In genomic region chr13:60744736-60745135, GRCm38 (mm10) we compare ENCODE assay signal across 30 mouse cellular contexts. TPM values are rescaled to one million over a fixed set of nuclear protein-coding genes. Genes with fewer than 3 reads are reported as not detected.
A peak's percentile ranks its signal among the peaks of the same experiment; 100 is the strongest.
DNase-seq lines count a peak whose midpoint lies in the region; ATAC-seq and TF ChIP-seq lines count a peak whose summit lies in the region.
"Had no signal": no experiment of that assay in that cellular context is flagged by ENCODE, and none has a peak within 500 bp of the region (broad histone marks: within the 10 kb centered on the region; RNA-seq: fewer than 3 reads in every experiment).

No protein-coding gene starts in this region.

- DNase-seq in liver, embryonic 11.5 days (ENCODE audit: low spot score): no peak
- no peak for DNase-seq in liver
- DNase-seq in MEL-GATA-1-ER (ENCODE audit: extremely low read depth, low read depth): peak; percentile 67
- no peak for DNase-seq in liver, embryonic 14.5 days (ENCODE audit: low read depth in 3 of 3, low spot score in 3 of 3)
- no peak for DNase-seq in liver, postnatal 0 days
- no peak for DNase-seq in heart, adult 2 months
- no peak for DNase-seq in forebrain, postnatal 0 days

- TF ChIP-seq EP300 in liver, embryonic 14.5 days (IDR thresholded peaks at IDR 0.05; ENCODE audit: low read depth): no peak
- no peak for TF ChIP-seq EP300 in liver, postnatal 0 days (IDR thresholded peaks at IDR 0.05; ENCODE audit: low read depth)
- no peak for TF ChIP-seq EP300 in heart, adult 2 months (IDR thresholded peaks at IDR 0.05; ENCODE audit: insufficient read depth, low read depth, low read length)

- intact Hi-C loops in heart, adult 2 months (cut with DNase I): loop anchor here (1.0 kb wide), 1 partner anchor 265 kb away; no protein-coding TSS in a partner anchor

- ATAC-seq in liver, embryonic 11.5 days (replicated peaks; ENCODE audit: low FRiP score): no peak
- ATAC-seq in liver, embryonic 14.5 days (ENCODE audit: insufficient read depth): no peak
- no peak for ATAC-seq in liver, postnatal 0 days
- ATAC-seq in forebrain, postnatal 0 days: no peak

- peak overlapping the region; percentile 6; the same call in 1 of the 2 replicates for H3K4me2 ChIP-seq in liver, embryonic 11.5 days
- H3K4me2 ChIP-seq in liver, embryonic 14.5 days (ENCODE audit: low read depth): peak overlapping the region; percentile 55
- H3K4me2 ChIP-seq in liver, postnatal 0 days (ENCODE audit: low read depth, low read length): peak overlapping the region; percentile 32
- H3K4me2 ChIP-seq in forebrain, postnatal 0 days (ENCODE audit: low read depth): no peak overlapping the region
- H3K4me2 ChIP-seq: embryonic facial prominence, embryonic 13.5 days; hindbrain, embryonic 12.5 days; hindbrain, embryonic 15.5 days had no signal

- 66% methylated on average over 3 of the region's 3 CpGs for WGBS in liver, embryonic 11.5 days
- WGBS in liver, embryonic 14.5 days (ENCODE audit: insufficient replicate concordance): 25% methylated on average over 3 of the region's 3 CpGs
- WGBS in liver, postnatal 0 days (ENCODE audit: insufficient replicate concordance): 57% methylated on average over 3 of the region's 3 CpGs
- 73% methylated on average over 3 of the region's 3 CpGs for WGBS in heart, adult 2 months
- 97% methylated on average over 3 of the region's 3 CpGs for WGBS in forebrain, postnatal 0 days

- no peak for TF ChIP-seq POLR2A in heart, adult 2 months (IDR thresholded peaks at IDR 0.05; ENCODE audit: insufficient read depth, low read depth, low read length)

- peaks cover 41% of the 10 kb centered on the region for H3K4me1 ChIP-seq in liver, embryonic 11.5 days (replicated peaks; ENCODE audit: control insufficient read depth, insufficient read depth, low read length)
- H3K4me1 ChIP-seq in liver, embryonic 14.5 days (replicated peaks; ENCODE audit: control insufficient read depth in 2 of 2, insufficient read depth in 2 of 2, low read length in 1 of 2): peaks cover 44 to 48% of the 10 kb centered on the region in 2 experiments
- H3K4me1 ChIP-seq in liver, postnatal 0 days (ENCODE audit: insufficient read depth): peaks cover 11% of the 10 kb centered on the region
- peaks cover 4% of the 10 kb centered on the region for H3K4me1 ChIP-seq in heart, adult 2 months (ENCODE audit: control insufficient read depth, insufficient read depth, low read length)
- peaks cover 8% of the 10 kb centered on the region; the same call in 1 of the 2 replicates for H3K4me1 ChIP-seq in forebrain, postnatal 0 days (ENCODE audit: insufficient read depth)
- H3K4me1 ChIP-seq: embryonic facial prominence, embryonic 10.5 days; embryonic facial prominence, embryonic 13.5 days; hindbrain, embryonic 12.5 days had no signal

- no peak for TF ChIP-seq CTCF in liver, embryonic 14.5 days (IDR thresholded peaks at IDR 0.05; ENCODE audit: low read depth)
- no peak for TF ChIP-seq CTCF in liver, postnatal 0 days (IDR thresholded peaks at IDR 0.05; ENCODE audit: low read depth)
- no peak for TF ChIP-seq CTCF in heart, adult 2 months (IDR thresholded peaks at IDR 0.05)
- TF ChIP-seq CTCF in forebrain, postnatal 0 days (IDR thresholded peaks at IDR 0.05; ENCODE audit: low read depth): no peak

- H3K27ac ChIP-seq in liver, embryonic 11.5 days (ENCODE audit: low read depth, low read length): peak overlapping the region; percentile 45
- H3K27ac ChIP-seq in liver, embryonic 14.5 days: peak overlapping the region; percentile 53
- 0 out of 2 replicates have a peak overlapping the region, but pooled peaks have one; percentile 18 for H3K27ac ChIP-seq in liver, postnatal 0 days (ENCODE audit: low read depth)
- no peak overlapping the region for H3K27ac ChIP-seq in heart, adult 2 months
- no peak overlapping the region for H3K27ac ChIP-seq in forebrain, postnatal 0 days (ENCODE audit: low read depth, low read length)
- H3K27ac ChIP-seq: embryonic facial prominence, embryonic 13.5 days; forebrain, embryonic 10.5 days; hindbrain, embryonic 12.5 days; hindbrain, embryonic 15.5 days had no signal

- peaks cover 2% of the 10 kb centered on the region; the same call in 1 of the 2 replicates for H3K36me3 ChIP-seq in liver, embryonic 11.5 days (ENCODE audit: control insufficient read depth, insufficient read depth, low read length)
- no peaks in the 10 kb centered on the region for H3K36me3 ChIP-seq in liver, embryonic 14.5 days (replicated peaks; ENCODE audit: control insufficient read depth, insufficient read depth, low read depth)
- H3K36me3 ChIP-seq in liver, postnatal 0 days (replicated peaks; ENCODE audit: insufficient read depth, low read length): peaks cover 32% of the 10 kb centered on the region
- no peaks in the 10 kb centered on the region for H3K36me3 ChIP-seq in heart, adult 2 months (ENCODE audit: control insufficient read depth, insufficient read depth, low read length)
- peaks cover 70% of the 10 kb centered on the region for H3K36me3 ChIP-seq in forebrain, postnatal 0 days (ENCODE audit: insufficient read depth)
- H3K36me3 ChIP-seq: G1E had no signal

- H3K79me2 ChIP-seq in heart, adult 2 months (replicated peaks; ENCODE audit: control insufficient read depth, insufficient read depth, low read length): no peaks in the 10 kb centered on the region

- no peaks in the 10 kb centered on the region for H3K9me3 ChIP-seq in liver, embryonic 11.5 days (ENCODE audit: control insufficient read depth, low read length)
- H3K9me3 ChIP-seq in liver, embryonic 14.5 days (ENCODE audit: control insufficient read depth, low read length): no peaks in the 10 kb centered on the region
- H3K9me3 ChIP-seq in liver, postnatal 0 days (ENCODE audit: low read length): no peaks in the 10 kb centered on the region
- H3K9me3 ChIP-seq in forebrain, postnatal 0 days (ENCODE audit: low read length): no peaks in the 10 kb centered on the region
- H3K9me3 ChIP-seq: embryonic facial prominence, embryonic 10.5 days; embryonic facial prominence, embryonic 13.5 days; forebrain, embryonic 10.5 days; heart, embryonic 10.5 days; hindbrain, embryonic 12.5 days; hindbrain, embryonic 15.5 days had no signal

- H3K4me3 ChIP-seq in liver, embryonic 11.5 days (ENCODE audit: low read depth, low read length): no peak overlapping the region
- H3K4me3 ChIP-seq in liver, embryonic 14.5 days (ENCODE audit: insufficient read depth in 1 of 2, low read depth in 2 of 2, low read length in 2 of 2): no peak overlapping the region
- H3K4me3 ChIP-seq in liver, postnatal 0 days (ENCODE audit: low read depth, low read length): no peak overlapping the region
- no peak overlapping the region for H3K4me3 ChIP-seq in heart, adult 2 months
- no peak overlapping the region for H3K4me3 ChIP-seq in forebrain, postnatal 0 days (ENCODE audit: low read depth, low read length)
- H3K4me3 ChIP-seq: embryonic facial prominence, embryonic 10.5 days; embryonic facial prominence, embryonic 13.5 days; forebrain, embryonic 10.5 days; heart, embryonic 10.5 days; heart, embryonic 13.5 days; hindbrain, embryonic 12.5 days; hindbrain, embryonic 15.5 days had no signal

- no peaks in the 10 kb centered on the region for H3K27me3 ChIP-seq in liver, embryonic 11.5 days (replicated peaks; ENCODE audit: control insufficient read depth, insufficient read depth, low read length)
- H3K27me3 ChIP-seq in liver, embryonic 14.5 days (ENCODE audit: control insufficient read depth, insufficient read depth, low read length): no peaks in the 10 kb centered on the region
- no peaks in the 10 kb centered on the region for H3K27me3 ChIP-seq in liver, postnatal 0 days (ENCODE audit: insufficient read depth, low read length)
- no peaks in the 10 kb centered on the region for H3K27me3 ChIP-seq in heart, adult 2 months (ENCODE audit: control insufficient read depth, insufficient read depth, low read length)
- H3K27me3 ChIP-seq in forebrain, postnatal 0 days (ENCODE audit: insufficient read depth, low read length): no peaks in the 10 kb centered on the region
- H3K27me3 ChIP-seq: CH12.LX; embryonic facial prominence, embryonic 13.5 days; heart, embryonic 13.5 days; hindbrain, embryonic 12.5 days; hindbrain, embryonic 15.5 days had no signal

- no peak overlapping the region for H3K9ac ChIP-seq in liver, embryonic 11.5 days (ENCODE audit: low read depth, low read length)
- H3K9ac ChIP-seq in liver, embryonic 14.5 days (replicated peaks): 0 out of 2 replicates have a peak overlapping the region, but pooled peaks have one; percentile 23
- H3K9ac ChIP-seq in liver, postnatal 0 days (replicated peaks): no peak overlapping the region
- H3K9ac ChIP-seq in heart, adult 2 months (ENCODE audit: low read depth, low read length): no peak overlapping the region
- no peak overlapping the region for H3K9ac ChIP-seq in forebrain, postnatal 0 days
- H3K9ac ChIP-seq: embryonic facial prominence, embryonic 13.5 days; heart, embryonic 13.5 days; hindbrain, embryonic 12.5 days; hindbrain, embryonic 15.5 days had no signal

RNA-seq across cellular contexts. Expression of gene BC051665, which starts 41.4 kb away (rescaled TPM):
- polyA plus RNA-seq in liver, embryonic 11.5 days (2014; fragmentation: Nextera tagmentation; extraction: Ambion mirVana): not detected in 2 replicates
- not detected in 2 replicates for polyA plus RNA-seq in liver, embryonic 14.5 days (2012; rRNA removed)
- polyA plus RNA-seq in liver, embryonic 14.5 days (2014; fragmentation: Nextera tagmentation; extraction: Ambion mirVana): not detected in 2 replicates
- polyA plus RNA-seq in liver, postnatal 0 days (2015; fragmentation: Nextera tagmentation; extraction: Ambion mirVana): not detected in 2 replicates
- total RNA-seq in heart, adult 2 months (2021): not detected
- polyA plus RNA-seq in heart, adult 2 months (2012; rRNA removed): not detected in 2 replicates
- not detected in 2 replicates for total RNA-seq in forebrain, postnatal 0 days (2014; rRNA removed)
- not detected in 2 replicates for polyA plus RNA-seq in forebrain, postnatal 0 days (2015; fragmentation: Nextera tagmentation; extraction: Ambion mirVana)
- total RNA-seq: adrenal gland, adult 8-10 months; adrenal gland, postnatal 25 days; CH12.LX; G1E; gastrocnemius, adult 18-20 months; gastrocnemius, postnatal 25 days; heart, adult 18-20 months; heart, postnatal 14 days; hematopoietic stem cell, adult 5-6 weeks had no signal
- polyA plus RNA-seq: activated CD4-positive, CD25-positive, alpha-beta regulatory T cell, adult 4 months; brain, embryonic 14.5 days; cortical plate, adult 2 months; embryonic facial prominence, embryonic 10.5 days; embryonic facial prominence, embryonic 13.5 days; forebrain, embryonic 10.5 days; forebrain, embryonic 14.5 days; G1E; gonadal fat pad, adult 2 months; heart, embryonic 10.5 days; heart, embryonic 13.5 days; heart, embryonic 16.5 days; hindbrain, embryonic 12.5 days; hindbrain, embryonic 15.5 days; intestine, embryonic 14.5 days had no signal

RNA-seq across cellular contexts. Expression of gene Ctsll3, which starts 57.9 kb away (rescaled TPM):
- not detected in 2 replicates for polyA plus RNA-seq in liver, embryonic 11.5 days (2014; fragmentation: Nextera tagmentation; extraction: Ambion mirVana)
- not detected in 2 replicates for polyA plus RNA-seq in liver, embryonic 14.5 days (2012; rRNA removed)
- not detected in 2 replicates for polyA plus RNA-seq in liver, embryonic 14.5 days (2014; fragmentation: Nextera tagmentation; extraction: Ambion mirVana)
- not detected in 2 replicates for polyA plus RNA-seq in liver, postnatal 0 days (2015; fragmentation: Nextera tagmentation; extraction: Ambion mirVana)
- not detected for total RNA-seq in heart, adult 2 months (2021)
- not detected in 2 replicates for polyA plus RNA-seq in heart, adult 2 months (2012; rRNA removed)
- not detected in 2 replicates for total RNA-seq in forebrain, postnatal 0 days (2014; rRNA removed)
- polyA plus RNA-seq in forebrain, postnatal 0 days (2015; fragmentation: Nextera tagmentation; extraction: Ambion mirVana): not detected in 2 replicates
- total RNA-seq: adrenal gland, adult 8-10 months; adrenal gland, postnatal 25 days; CH12.LX; G1E; gastrocnemius, adult 18-20 months; gastrocnemius, postnatal 25 days; heart, adult 18-20 months; heart, postnatal 14 days; hematopoietic stem cell, adult 5-6 weeks had no signal
- polyA plus RNA-seq: activated CD4-positive, CD25-positive, alpha-beta regulatory T cell, adult 4 months; brain, embryonic 14.5 days; cortical plate, adult 2 months; embryonic facial prominence, embryonic 10.5 days; embryonic facial prominence, embryonic 13.5 days; forebrain, embryonic 10.5 days; forebrain, embryonic 14.5 days; G1E; gonadal fat pad, adult 2 months; heart, embryonic 10.5 days; heart, embryonic 13.5 days; heart, embryonic 16.5 days; hindbrain, embryonic 12.5 days; hindbrain, embryonic 15.5 days; intestine, embryonic 14.5 days had no signal

Comparison
In these comparisons a context has a peak if more than half of its experiments do, and no peak if none do; other contexts are left out.
1. H3K27ac ChIP-seq: peak in liver, embryonic 11.5 days (single experiment), liver, embryonic 14.5 days (single experiment) and liver, postnatal 0 days (single experiment); none in heart, adult 2 months (single experiment) and forebrain, postnatal 0 days (single experiment).